Mouse (Mus musculus): ENCODE results near the gene Stard3. TPM values are rescaled to one million over a fixed set of nuclear protein-coding genes. Genes with fewer than 3 reads are reported as not detected.

Stard3 gene
- polyA plus RNA-seq, 1 experiment from 2014 or later: 39.8 TPM

- no peak for DNase-seq (ENCODE audit: extremely low spot score, low spot score)
- H3K4me3 ChIP-seq: peak overlapping the region; percentile 30
- peaks cover 40% of the 10 kb centered on the region for H3K4me1 ChIP-seq
- H3K27me3 ChIP-seq (ENCODE audit: poor library complexity, severe bottlenecking): peaks cover 53% of the 10 kb centered on the region
- peak overlapping the region; percentile 75 for H3K27ac ChIP-seq
- WGBS: 51% methylated on average over 8 of the region's 8 CpGs
- no peaks in the 10 kb centered on the region for H3K9me3 ChIP-seq
- H3K36me3 ChIP-seq (replicated peaks): no peaks in the 10 kb centered on the region
Measured at GRCm38 (mm10) chr11:98408872-98409271, 50.7 kb downstream of the Stard3 start.

- Histone ChIP-seq H3K27ac (peak overlapping the region; percentile 75), H3K36me3 (replicated peaks) (no peaks in the 10 kb centered on the region)
- whole genome bisulfite sequencing: 3% methylated on average over 10 of the region's 10 CpGs
Measured at GRCm38 (mm10) chr11:98409341-98409822, 51.2 kb downstream of the Stard3 start.

GRCm38 (mm10) chr11:98412273-98412796, 54.2 kb downstream of the Stard3 start, which contains the start of gene Erbb2:
TSS of gene Erbb2 (plus strand) at chr11:98412470.
- no peaks in the 10 kb centered on the region for H3K9me3 ChIP-seq
- peaks cover 54% of the 10 kb centered on the region for H3K4me1 ChIP-seq
- peak; percentile 85 for DNase-seq (ENCODE audit: extremely low spot score, low spot score)
- WGBS: under 1% methylated on average over 49 of the region's 49 CpGs
- peak within 1 kb of the TSS; percentile 91 for H3K27ac ChIP-seq
- H3K36me3 ChIP-seq (replicated peaks): no peaks in the 10 kb centered on the region
- H3K27me3 ChIP-seq (ENCODE audit: poor library complexity, severe bottlenecking): peaks cover 63% of the 10 kb centered on the region
- H3K4me3 ChIP-seq: peak within 1 kb of the TSS; percentile 97

More at GRCm38 (mm10) chr11:98409341-98409822, 51.2 kb downstream of the Stard3 start:
- Histone ChIP-seq H3K9me3 (no peaks in the 10 kb centered on the region), H3K27me3 (ENCODE audit: poor library complexity, severe bottlenecking) (peaks cover 58% of the 10 kb centered on the region), H3K4me3 (peak overlapping the region; percentile 30), H3K4me1 (peaks cover 46% of the 10 kb centered on the region)
- DNase-seq (ENCODE audit: extremely low spot score, low spot score): peak; percentile 47

- H3K4me3 ChIP-seq: peak overlapping the region; percentile 97
- H3K27me3 ChIP-seq (ENCODE audit: poor library complexity, severe bottlenecking): peaks cover 63% of the 10 kb centered on the region
- no peaks in the 10 kb centered on the region for H3K36me3 ChIP-seq (replicated peaks)
- no peaks in the 10 kb centered on the region for H3K9me3 ChIP-seq
- WGBS: 0% methylated on average over 40 of the region's 40 CpGs
- H3K27ac ChIP-seq: peak overlapping the region; percentile 91
- DNase-seq (ENCODE audit: extremely low spot score, low spot score): peak; percentile 62
- peaks cover 54% of the 10 kb centered on the region for H3K4me1 ChIP-seq
Measured at GRCm38 (mm10) chr11:98412797-98413301, 54.7 kb downstream of the Stard3 start.

GRCm38 (mm10) chr11:98413731-98414130, 55.6 kb downstream of the Stard3 start:
- no peaks in the 10 kb centered on the region; the same call in 1 of the 2 replicates for H3K36me3 ChIP-seq (replicated peaks)
- H3K27me3 ChIP-seq (ENCODE audit: poor library complexity, severe bottlenecking): peaks cover 61% of the 10 kb centered on the region
- H3K9me3 ChIP-seq: no peaks in the 10 kb centered on the region
- H3K4me3 ChIP-seq: peak overlapping the region; percentile 97
- H3K4me1 ChIP-seq: peaks cover 51% of the 10 kb centered on the region
- DNase-seq (ENCODE audit: extremely low spot score, low spot score): no peak
- 33% methylated on average over 7 of the region's 7 CpGs for whole genome bisulfite sequencing
- peak overlapping the region; percentile 91 for H3K27ac ChIP-seq

- H3K4me3 ChIP-seq: peak overlapping the region; percentile 97; the same call in 1 of the 2 replicates
- no peak overlapping the region for H3K27ac ChIP-seq
- 17% methylated on average over 2 of the region's 2 CpGs for whole genome bisulfite sequencing
- DNase-seq (ENCODE audit: extremely low spot score, low spot score): no peak
- H3K4me1 ChIP-seq: peaks cover 46% of the 10 kb centered on the region
- H3K36me3 ChIP-seq (replicated peaks): no peaks in the 10 kb centered on the region; the same call in 1 of the 2 replicates
- peaks cover 57% of the 10 kb centered on the region for H3K27me3 ChIP-seq (ENCODE audit: poor library complexity, severe bottlenecking)
- no peaks in the 10 kb centered on the region for H3K9me3 ChIP-seq
Measured at GRCm38 (mm10) chr11:98414162-98414561, 56.0 kb downstream of the Stard3 start.

- no peak overlapping the region for H3K4me3 ChIP-seq
- H3K9me3 ChIP-seq: no peaks in the 10 kb centered on the region
- H3K27ac ChIP-seq: no peak overlapping the region
- 81% methylated on average over 1 of the region's 1 CpGs for WGBS
- H3K4me1 ChIP-seq: peaks cover 30% of the 10 kb centered on the region
- H3K36me3 ChIP-seq (replicated peaks): peaks cover 16% of the 10 kb centered on the region
- H3K27me3 ChIP-seq (ENCODE audit: poor library complexity, severe bottlenecking): peaks cover 28% of the 10 kb centered on the region
- no peak for DNase-seq (ENCODE audit: extremely low spot score, low spot score)
Measured at GRCm38 (mm10) chr11:98417074-98417473, 58.9 kb downstream of the Stard3 start.

GRCm38 (mm10) chr11:98418273-98418672, 60.1 kb downstream of the Stard3 start:
- Histone ChIP-seq H3K9me3 (no peaks in the 10 kb centered on the region), H3K27me3 (ENCODE audit: poor library complexity, severe bottlenecking) (peaks cover 16% of the 10 kb centered on the region), H3K4me1 (peaks cover 19% of the 10 kb centered on the region), H3K27ac (no peak overlapping the region), H3K4me3 (no peak overlapping the region), H3K36me3 (replicated peaks) (peaks cover 28% of the 10 kb centered on the region)
- WGBS: 80% methylated on average over 6 of the region's 6 CpGs
- no peak for DNase-seq (ENCODE audit: extremely low spot score, low spot score)

GRCm38 (mm10) chr11:98418939-98419547, 60.9 kb downstream of the Stard3 start:
- no peaks in the 10 kb centered on the region for H3K9me3 ChIP-seq
- peaks cover 34% of the 10 kb centered on the region for H3K36me3 ChIP-seq (replicated peaks)
- H3K27ac ChIP-seq: no peak overlapping the region
- 82% methylated on average over 10 of the region's 10 CpGs for WGBS
- H3K27me3 ChIP-seq (ENCODE audit: poor library complexity, severe bottlenecking): peaks cover 9% of the 10 kb centered on the region
- peaks cover 12% of the 10 kb centered on the region for H3K4me1 ChIP-seq
- H3K4me3 ChIP-seq: no peak overlapping the region
- DNase-seq (ENCODE audit: extremely low spot score, low spot score): no peak

GRCm38 (mm10) chr11:98426592-98426991, 68.4 kb downstream of the Stard3 start:
- Histone ChIP-seq H3K36me3 (replicated peaks) (peaks cover 84% of the 10 kb centered on the region), H3K4me1 (no peaks in the 10 kb centered on the region), H3K27ac (no peak overlapping the region), H3K27me3 (ENCODE audit: poor library complexity, severe bottlenecking) (no peaks in the 10 kb centered on the region), H3K4me3 (no peak overlapping the region), H3K9me3 (no peaks in the 10 kb centered on the region)
- no peak for DNase-seq (ENCODE audit: extremely low spot score, low spot score)
- WGBS: 91% methylated on average over 7 of the region's 7 CpGs

- H3K4me1 ChIP-seq: no peaks in the 10 kb centered on the region
- no peak overlapping the region for H3K27ac ChIP-seq
- H3K36me3 ChIP-seq (replicated peaks): peaks cover 83% of the 10 kb centered on the region
- H3K4me3 ChIP-seq: no peak overlapping the region
- no peaks in the 10 kb centered on the region for H3K9me3 ChIP-seq
- 89% methylated on average over 5 of the region's 5 CpGs for WGBS
- no peaks in the 10 kb centered on the region for H3K27me3 ChIP-seq (ENCODE audit: poor library complexity, severe bottlenecking)
- DNase-seq (ENCODE audit: extremely low spot score, low spot score): no peak
Measured at GRCm38 (mm10) chr11:98428436-98428835, 70.3 kb downstream of the Stard3 start.
